Mouse (Mus musculus) frontal cortex, postnatal 36 days (tissue): ENCODE measurements around the gene Snrpn.

Experiments
- DNase-seq, 2 experiments: peaks; one replicate each; pipeline ENCODE4 v3.0.0; 2022; ENCODE audit warnings: low spot score in 2 of 2

Gene Snrpn

GRCm38 (mm10) chr7:60139742-60140480, at the start of gene Snrpn:
Snrpn (minus strand) TSS chr7:60140219.
- peak in 1 of 2 experiments; percentile 4 for DNase-seq

- DNase-seq = peak; percentile 6 to 23
Observed at GRCm38 (mm10) chr7:60170250-60171185, 30.5 kb upstream of the Snrpn start.

GRCm38 (mm10) chr7:60125332-60125731, 14.7 kb downstream of the Snrpn start:
- DNase-seq = no peak

GRCm38 (mm10) chr7:60123086-60123624, 16.9 kb downstream of the Snrpn start:
- peak in 1 of 2 experiments; percentile 2 for DNase-seq

- DNase-seq = no peak
Observed at GRCm38 (mm10) chr7:60122434-60123085, 17.5 kb downstream of the Snrpn start.

GRCm38 (mm10) chr7:60097154-60097859, 42.7 kb downstream of the Snrpn start:
- no peak for DNase-seq

GRCm38 (mm10) chr7:60076301-60076700, 63.7 kb downstream of the Snrpn start:
- DNase-seq = no peak

GRCm38 (mm10) chr7:60047481-60048201, 92.4 kb downstream of the Snrpn start:
- peak; percentile 62 to 63 for DNase-seq

GRCm38 (mm10) chr7:60013186-60013585, 126.8 kb downstream of the Snrpn start:
- DNase-seq = no peak

- no peak for DNase-seq
Observed at GRCm38 (mm10) chr7:60007727-60008360, 132.2 kb downstream of the Snrpn start.

GRCm38 (mm10) chr7:60006262-60006661, 133.8 kb downstream of the Snrpn start:
- DNase-seq = no peak

- DNase-seq = peak; percentile 81 to 83
Observed at GRCm38 (mm10) chr7:60004606-60005330, 135.3 kb downstream of the Snrpn start, which contains the start of the genes Snurf and Gm38393. Snurf (minus strand) TSS chr7:60005049. Gm38393 (minus strand) TSS chr7:60005064.

- DNase-seq = peak; percentile 24 to 34
Observed at GRCm38 (mm10) chr7:60003921-60004605, 136.0 kb downstream of the Snrpn start.

GRCm38 (mm10) chr7:60003006-60003865, 136.8 kb downstream of the Snrpn start:
- DNase-seq = peak; percentile 17 to 45

GRCm38 (mm10) chr7:59978646-59979045, 161.4 kb downstream of the Snrpn start:
- DNase-seq = no peak
